Mouse (Mus musculus) bone marrow, adult 2 months (tissue): Measurements from ENCODE around the gene Uchl5.

ENCODE experiments used
- CTCF ChIP-seq: fragments of 200-500 bp; IDR thresholded peaks from 2 replicates; pipeline ENCODE4 v1.5.1; 2011; ENCODE audit warnings: low read length, control low read depth; ENCODE audit not compliant: control insufficient read depth, insufficient read depth
- POLR2A ChIP-seq: fragments of 200-500 bp; IDR thresholded peaks from 2 replicates; pipeline ENCODE4 v1.6.1; 2011; ENCODE audit warnings: low read depth, mild to moderate bottlenecking, control low read depth, low read length, borderline replicate concordance; ENCODE audit not compliant: control insufficient read depth

DNA sequence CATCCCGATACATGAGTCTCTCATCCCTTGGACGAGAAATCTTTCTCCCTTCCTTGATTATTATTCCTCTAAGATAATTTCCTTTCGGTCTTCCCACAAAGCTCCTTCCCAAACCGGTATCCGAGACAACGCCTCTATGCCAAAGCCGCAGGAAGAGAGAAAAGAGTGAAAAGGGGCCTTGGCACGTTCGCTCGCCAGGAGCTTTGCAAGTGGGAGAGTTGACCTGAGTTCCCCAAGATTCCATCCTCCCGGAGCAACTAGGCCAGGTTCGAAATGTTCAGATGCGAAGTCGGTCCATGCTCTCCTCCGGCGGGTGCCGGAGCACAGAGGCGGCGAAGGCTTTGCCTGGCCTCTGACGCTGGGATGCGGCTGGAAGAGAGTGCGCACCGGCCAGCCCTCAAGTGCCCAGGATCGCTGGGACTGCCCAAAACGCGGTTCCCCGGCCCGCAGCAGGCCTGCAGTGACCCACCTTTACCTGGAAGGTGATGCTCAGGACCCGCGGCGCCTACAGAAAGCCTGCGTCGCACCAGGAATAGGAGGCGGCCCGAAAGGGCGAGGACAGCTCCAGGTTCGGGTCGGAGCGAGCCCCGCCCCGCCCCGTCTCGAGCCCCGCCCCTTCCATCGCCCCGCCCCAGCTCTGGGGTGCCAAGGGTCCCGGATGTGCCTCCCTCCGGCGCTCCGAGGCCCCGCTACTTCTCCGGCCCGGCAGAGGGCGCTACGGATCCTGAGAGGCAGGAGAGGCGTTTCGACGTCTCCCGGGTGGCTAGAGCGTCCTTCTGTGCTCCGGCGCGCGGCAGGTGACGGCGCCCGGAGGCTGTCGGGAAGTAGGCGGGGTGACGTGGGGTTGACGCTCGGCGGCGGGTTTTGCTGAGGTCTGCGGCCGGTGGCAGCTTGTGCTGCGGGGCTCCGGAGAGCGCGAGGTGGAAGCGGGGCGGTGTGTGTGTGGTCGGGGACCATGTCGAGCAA lies at the start of gene Uchl5, which contains the start of gene Trove2:
- peak; percentile 85 for TF ChIP-seq CTCF
- TF ChIP-seq POLR2A, result peak; percentile 81; the same call in 1 of the 2 replicates
